Comparison of ENCODE assay signal across 7 mouse cellular contexts in the genomic region with DNA sequence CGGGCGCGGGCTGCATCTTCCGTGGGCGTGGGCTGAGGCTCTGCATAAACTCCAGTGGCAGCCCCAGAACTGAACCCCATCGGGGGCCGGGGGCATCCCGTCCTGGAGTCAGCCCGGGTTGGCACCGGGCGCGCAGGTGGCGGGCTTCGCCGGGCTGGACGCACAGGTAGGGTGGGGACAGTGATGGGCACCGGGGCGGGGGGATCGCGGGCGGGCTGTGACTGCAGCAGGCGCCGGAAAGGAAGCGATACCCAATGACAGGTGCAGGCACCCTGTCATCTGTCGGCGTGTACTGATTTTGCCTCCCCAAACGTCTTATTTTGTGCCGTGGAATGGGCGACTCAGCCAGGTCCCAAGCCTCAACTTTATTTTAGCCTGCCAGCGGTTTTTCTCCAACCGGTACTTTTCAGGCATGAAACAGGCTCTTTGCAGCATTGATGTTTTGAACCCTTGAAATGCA. TPM values are rescaled to one million over a fixed set of nuclear protein-coding genes. Genes with fewer than 3 reads are reported as not detected.
DNase-seq lines count a peak whose midpoint lies in the region; ATAC-seq and TF ChIP-seq lines count a peak whose summit lies in the region.

No protein-coding gene starts in this region.

- H3K4me2 ChIP-seq in lung, embryonic 14.5 days: peak overlapping the region; percentile 89
- peak overlapping the region; percentile 72 for H3K4me2 ChIP-seq in embryonic facial prominence, embryonic 14.5 days (ENCODE audit: low read depth, low read length)
- peak overlapping the region; percentile 97 for H3K4me2 ChIP-seq in intestine, postnatal 0 days (replicated peaks; ENCODE audit: low read depth)

- DNase-seq in lung, embryonic 14.5 days: no peak
- no peak for DNase-seq in lung, adult 18-20 months
- peak; percentile 42 for DNase-seq in embryonic facial prominence, embryonic 14.5 days (ENCODE audit: low spot score)
- DNase-seq in adrenal gland, adult 2 months: no peak
- no peak for DNase-seq in cerebellum, adult 11-12 months

- H3K4me3 ChIP-seq in lung, embryonic 14.5 days (ENCODE audit: low read depth, low read length): peak overlapping the region; percentile 98
- H3K4me3 ChIP-seq in embryonic facial prominence, embryonic 14.5 days (ENCODE audit: low read depth, low read length): peak overlapping the region; percentile 91
- peak overlapping the region; percentile 98 for H3K4me3 ChIP-seq in intestine, postnatal 0 days (ENCODE audit: low read depth, low read length)
- peak overlapping the region; percentile 78 for H3K4me3 ChIP-seq in olfactory bulb, adult 2 months (ENCODE audit: insufficient read depth, low read depth, low read length)

- H3K27me3 ChIP-seq in lung, embryonic 14.5 days (ENCODE audit: insufficient read depth, low read length): no peaks in the 10 kb centered on the region
- H3K27me3 ChIP-seq in embryonic facial prominence, embryonic 14.5 days (replicated peaks; ENCODE audit: control insufficient read depth, insufficient read depth, low read length): no peaks in the 10 kb centered on the region
- H3K27me3 ChIP-seq in intestine, postnatal 0 days (replicated peaks; ENCODE audit: control insufficient read depth, insufficient read depth, low read length): no peaks in the 10 kb centered on the region

- 2% methylated on average over 30 of the region's 31 CpGs for WGBS in lung, embryonic 14.5 days
- 1% methylated on average over 10 of the region's 31 CpGs for WGBS in embryonic facial prominence, embryonic 14.5 days
- WGBS in intestine, postnatal 0 days: 2% methylated on average over 31 of the region's 31 CpGs
- under 1% methylated on average over 31 of the region's 31 CpGs for WGBS in olfactory bulb, adult 2 months

- peak overlapping the region; percentile 93 for H3K9ac ChIP-seq in lung, embryonic 14.5 days
- peak overlapping the region; percentile 95 for H3K9ac ChIP-seq in embryonic facial prominence, embryonic 14.5 days (ENCODE audit: low read depth, low read length)
- peak overlapping the region; percentile 92 for H3K9ac ChIP-seq in intestine, postnatal 0 days (ENCODE audit: low read depth, low read length)

- H3K36me3 ChIP-seq in lung, embryonic 14.5 days (ENCODE audit: insufficient read depth): peaks cover 24% of the 10 kb centered on the region
- H3K36me3 ChIP-seq in embryonic facial prominence, embryonic 14.5 days (ENCODE audit: control insufficient read depth, insufficient read depth, low read length): peaks cover 26% of the 10 kb centered on the region; the same call in 1 of the 2 replicates
- peaks cover 5% of the 10 kb centered on the region; the same call in 1 of the 2 replicates for H3K36me3 ChIP-seq in intestine, postnatal 0 days (ENCODE audit: control insufficient read depth, insufficient read depth)

- H3K27ac ChIP-seq in lung, embryonic 14.5 days (ENCODE audit: low read depth): peak overlapping the region; percentile 99
- H3K27ac ChIP-seq in embryonic facial prominence, embryonic 14.5 days (replicated peaks; ENCODE audit: low read depth, low read length): peak overlapping the region; percentile 99
- peak overlapping the region; percentile 97 for H3K27ac ChIP-seq in intestine, postnatal 0 days (ENCODE audit: low read depth, low read length)
- no peak overlapping the region; the same call in 1 of the 2 replicates for H3K27ac ChIP-seq in olfactory bulb, adult 2 months (ENCODE audit: insufficient read depth, low read depth, low read length)

- H3K4me1 ChIP-seq in lung, embryonic 14.5 days (ENCODE audit: insufficient read depth): 0 out of 2 replicates have a peak, but pooled peaks cover 2% of the 10 kb centered on the region
- H3K4me1 ChIP-seq in embryonic facial prominence, embryonic 14.5 days (ENCODE audit: control insufficient read depth, insufficient read depth, low read length): peaks cover 11% of the 10 kb centered on the region
- no peaks in the 10 kb centered on the region for H3K4me1 ChIP-seq in intestine, postnatal 0 days (replicated peaks; ENCODE audit: control insufficient read depth, insufficient read depth, low read length)
- no peaks in the 10 kb centered on the region for H3K4me1 ChIP-seq in olfactory bulb, adult 2 months (ENCODE audit: control insufficient read depth, insufficient read depth, low read length)

- no peak for TF ChIP-seq CTCF in lung, embryonic 14.5 days (IDR thresholded peaks at IDR 0.05; ENCODE audit: low read depth)
- TF ChIP-seq CTCF in intestine, postnatal 0 days (IDR thresholded peaks at IDR 0.05; ENCODE audit: low read depth): no peak
- TF ChIP-seq CTCF in olfactory bulb, adult 2 months (IDR thresholded peaks at IDR 0.05; ENCODE audit: insufficient read depth, low read depth, low read length): no peak

- no peak for TF ChIP-seq POLR2A in olfactory bulb, adult 2 months (IDR thresholded peaks at IDR 0.05; ENCODE audit: insufficient read depth, low read depth, low read length)

- no peak for ATAC-seq in lung, embryonic 14.5 days (ENCODE audit: insufficient read depth)
- ATAC-seq in embryonic facial prominence, embryonic 14.5 days (ENCODE audit: low read depth): peak; percentile 23; the same call in 1 of the 2 replicates
- ATAC-seq in intestine, postnatal 0 days: peak; percentile 17

- no peaks in the 10 kb centered on the region for H3K9me3 ChIP-seq in lung, embryonic 14.5 days (ENCODE audit: low read depth, low read length)
- no peaks in the 10 kb centered on the region for H3K9me3 ChIP-seq in embryonic facial prominence, embryonic 14.5 days (ENCODE audit: control insufficient read depth, low read length)
- H3K9me3 ChIP-seq in intestine, postnatal 0 days (ENCODE audit: control insufficient read depth): no peaks in the 10 kb centered on the region

RNA-seq across cellular contexts. Expression of a gene that starts 0.8 kb away (rescaled TPM):
- polyA plus RNA-seq in lung, embryonic 14.5 days (2014; fragmentation: Nextera tagmentation; extraction: Ambion mirVana): 9.5 and 9.7 TPM in 2 replicates
- polyA plus RNA-seq in embryonic facial prominence, embryonic 14.5 days (2014; fragmentation: Nextera tagmentation; extraction: Ambion mirVana): 9.2 and 10.3 TPM in 2 replicates
- 5.1 and 6.1 TPM in 2 replicates for polyA plus RNA-seq in intestine, postnatal 0 days (2015; fragmentation: Nextera tagmentation; extraction: Ambion mirVana)
- not detected in 2 replicates for polyA plus RNA-seq in olfactory bulb, adult 2 months (2012; ENCODE audit: insufficient read depth, insufficient read length, low replicate concordance, missing spikeins)
- total RNA-seq in adrenal gland, adult 2 months (2021): 10 to 100 TPM; 33.6 to 35.9 TPM
- 17.5 and 29.6 TPM in 2 replicates for polyA plus RNA-seq in adrenal gland, adult 2 months (2012; rRNA removed)

RNA-seq across cellular contexts. Expression of a gene that starts 22.6 kb away (rescaled TPM):
- 56.3 and 58.7 TPM in 2 replicates for polyA plus RNA-seq in lung, embryonic 14.5 days (2014; fragmentation: Nextera tagmentation; extraction: Ambion mirVana)
- polyA plus RNA-seq in embryonic facial prominence, embryonic 14.5 days (2014; fragmentation: Nextera tagmentation; extraction: Ambion mirVana): 47.1 and 50.8 TPM in 2 replicates
- 60.3 and 73.0 TPM in 2 replicates for polyA plus RNA-seq in intestine, postnatal 0 days (2015; fragmentation: Nextera tagmentation; extraction: Ambion mirVana)
- 145 TPM in 1 of 2 replicates, not detected in the other for polyA plus RNA-seq in olfactory bulb, adult 2 months (2012; ENCODE audit: insufficient read depth, insufficient read length, low replicate concordance, missing spikeins)
- total RNA-seq in adrenal gland, adult 2 months (2021): 10 to 100 TPM; 41.6 to 46.7 TPM
- polyA plus RNA-seq in adrenal gland, adult 2 months (2012; rRNA removed): 11.9 and 18.9 TPM in 2 replicates

RNA-seq across cellular contexts. Expression of a gene that starts 39.8 kb away (rescaled TPM):
- 85.0 and 90.5 TPM in 2 replicates for polyA plus RNA-seq in lung, embryonic 14.5 days (2014; fragmentation: Nextera tagmentation; extraction: Ambion mirVana)
- polyA plus RNA-seq in embryonic facial prominence, embryonic 14.5 days (2014; fragmentation: Nextera tagmentation; extraction: Ambion mirVana): 89.2 and 94.5 TPM in 2 replicates
- polyA plus RNA-seq in intestine, postnatal 0 days (2015; fragmentation: Nextera tagmentation; extraction: Ambion mirVana): 46.7 and 49.2 TPM in 2 replicates
- polyA plus RNA-seq in olfactory bulb, adult 2 months (2012; ENCODE audit: insufficient read depth, insufficient read length, low replicate concordance, missing spikeins): not detected in 2 replicates
- total RNA-seq in adrenal gland, adult 2 months (2021): 100 to 1,000 TPM; 184 to 322 TPM
- polyA plus RNA-seq in adrenal gland, adult 2 months (2012; rRNA removed): 297 and 390 TPM in 2 replicates

RNA-seq across cellular contexts. Expression of a gene that starts 43.2 kb away (rescaled TPM):
- polyA plus RNA-seq in lung, embryonic 14.5 days (2014; fragmentation: Nextera tagmentation; extraction: Ambion mirVana): not detected in 2 replicates
- not detected in 2 replicates for polyA plus RNA-seq in embryonic facial prominence, embryonic 14.5 days (2014; fragmentation: Nextera tagmentation; extraction: Ambion mirVana)
- polyA plus RNA-seq in intestine, postnatal 0 days (2015; fragmentation: Nextera tagmentation; extraction: Ambion mirVana): not detected in 2 replicates
- not detected in 2 replicates for polyA plus RNA-seq in olfactory bulb, adult 2 months (2012; ENCODE audit: insufficient read depth, insufficient read length, low replicate concordance, missing spikeins)
- not detected for total RNA-seq in adrenal gland, adult 2 months (2021)
- polyA plus RNA-seq in adrenal gland, adult 2 months (2012; rRNA removed): not detected in 2 replicates

RNA-seq across cellular contexts. Expression of a gene that starts 51.2 kb away (rescaled TPM):
- 34.8 and 38.7 TPM in 2 replicates for polyA plus RNA-seq in lung, embryonic 14.5 days (2014; fragmentation: Nextera tagmentation; extraction: Ambion mirVana)
- polyA plus RNA-seq in embryonic facial prominence, embryonic 14.5 days (2014; fragmentation: Nextera tagmentation; extraction: Ambion mirVana): 29.4 and 31.2 TPM in 2 replicates
- 31.3 and 37.0 TPM in 2 replicates for polyA plus RNA-seq in intestine, postnatal 0 days (2015; fragmentation: Nextera tagmentation; extraction: Ambion mirVana)
- polyA plus RNA-seq in olfactory bulb, adult 2 months (2012; ENCODE audit: insufficient read depth, insufficient read length, low replicate concordance, missing spikeins): not detected in 2 replicates
- total RNA-seq in adrenal gland, adult 2 months (2021): 1 to 10 TPM; 5.2 to 7.6 TPM
- polyA plus RNA-seq in adrenal gland, adult 2 months (2012; rRNA removed): 23.2 and 23.9 TPM in 2 replicates
